Mouse (Mus musculus) kidney, postnatal 0 days (tissue): Measurements from ENCODE around the gene Col4a1. TPM values are rescaled to one million over a fixed set of nuclear protein-coding genes. Genes with fewer than 3 reads are reported as not detected.

ENCODE experiments used
- ATAC-seq: fragments of 200-750 bp; cut with Nextera tagmentation; replicated peaks from 2 replicates; pipeline ENCODE4 v1.8.0; 2017; ENCODE audit warnings: low read depth, moderate number of reproducible peaks, moderate TSS enrichment, moderate library complexity; ENCODE audit not compliant: low FRiP score
- DNase-seq: peaks from one replicate; pipeline ENCODE4 v3.0.0-alpha.2; 2016; ENCODE audit warnings: low spot score
- H3K27ac ChIP-seq: fragments of 300-500 bp; sonication (generic); 2 replicates; pipeline ENCODE4 v1.5.1; 2014; ENCODE audit warnings: mild to moderate bottlenecking
- H3K27me3 ChIP-seq: fragments of 300-500 bp; sonication (generic); 2 replicates; pipeline ENCODE4 v1.6.1; 2014; ENCODE audit warnings: low read length, mixed read lengths; ENCODE audit not compliant: insufficient read depth
- H3K36me3 ChIP-seq: fragments of 300-500 bp; sonication (generic); 2 replicates; pipeline ENCODE4 v1.6.1; 2014; ENCODE audit warnings: low read length, mixed read lengths; ENCODE audit not compliant: insufficient read depth
- H3K4me1 ChIP-seq: fragments of 300-500 bp; sonication (generic); replicated peaks from 2 replicates; pipeline ENCODE4 v1.6.1; 2014; ENCODE audit warnings: antibody characterized with exemption, low read length, mixed read lengths; ENCODE audit not compliant: insufficient read depth
- H3K4me2 ChIP-seq: fragments of 300-500 bp; sonication (generic); 2 replicates; pipeline ENCODE4 v1.6.1; 2014; ENCODE audit warnings: mild to moderate bottlenecking, low read length, moderate library complexity, mixed read lengths
- H3K4me3 ChIP-seq: fragments of 300-500 bp; sonication (generic); replicated peaks from 2 replicates; pipeline ENCODE4 v1.5.1; 2014; ENCODE audit warnings: low read depth, low read length
- H3K9ac ChIP-seq: fragments of 300-500 bp; sonication (generic); 2 replicates; pipeline ENCODE4 v1.6.1; 2014; ENCODE audit warnings: low read depth, low read length
- H3K9me3 ChIP-seq: fragments of 300-500 bp; sonication (generic); replicated peaks from 2 replicates; pipeline ENCODE4 v1.6.1; 2016; ENCODE audit warnings: low read length, inconsistent platforms, mixed read lengths
- CTCF ChIP-seq: IDR thresholded peaks from 2 replicates; pipeline ENCODE4 v1.5.1; 2016; ENCODE audit warnings: antibody characterized with exemption, low read depth, mild to moderate bottlenecking, moderate library complexity
- WGBS: fragments of 180-500 bp; shearing (Covaris S2); extraction: QIAGEN DNeasy Blood & Tissue Kit; methylation state at CpG from one replicate; pipeline ENCODE4 v1.1.7; 2014; 5-methylcytosine and 5-hydroxymethylcytosine counted together
- polyA plus RNA-seq: library from polyadenylated mRNA; unstranded; fragments of >200 nt; fragmentation: Nextera tagmentation; extraction: Ambion mirVana; gene quantifications from 2 replicates; pipeline ENCODE4 v1.2.1, GENCODE M21; 2015

Col4a1 gene
- polyA plus RNA-seq, 1 experiment from 2014 or later, result 305 TPM

- no peaks in the 10 kb centered on the region for H3K27me3 ChIP-seq
- H3K27ac ChIP-seq, result no peak overlapping the region
- no peak for TF ChIP-seq CTCF
- DNase-seq (no peak), ATAC-seq (no peak)
- WGBS, result 62% methylated on average over 3 of the region's 3 CpGs
- peaks cover 30% of the 10 kb centered on the region for H3K4me1 ChIP-seq
- no peak overlapping the region for H3K4me3 ChIP-seq
- H3K9me3 ChIP-seq, result no peaks in the 10 kb centered on the region
- no peaks in the 10 kb centered on the region for H3K36me3 ChIP-seq
- H3K9ac ChIP-seq, result no peak overlapping the region
- no peak overlapping the region for H3K4me2 ChIP-seq
These were observed 28.5 kb upstream of the Col4a1 start for GRCm38 (mm10) chr8:11341111-11341566.

- peak; percentile 64 for DNase-seq
- peak; percentile 81 for ATAC-seq
- H3K4me1 ChIP-seq, result peaks cover 35% of the 10 kb centered on the region
- H3K9ac ChIP-seq, result no peak overlapping the region
- no peaks in the 10 kb centered on the region for H3K36me3 ChIP-seq
- H3K4me2 ChIP-seq, result no peak overlapping the region
- 39% methylated on average over 12 of the region's 12 CpGs for WGBS
- no peak overlapping the region for H3K4me3 ChIP-seq
- TF ChIP-seq CTCF, result no peak
- H3K27ac ChIP-seq, result peak overlapping the region; percentile 62
- no peaks in the 10 kb centered on the region for H3K27me3 ChIP-seq
- H3K9me3 ChIP-seq, result no peaks in the 10 kb centered on the region
These were observed 27.9 kb upstream of the Col4a1 start for GRCm38 (mm10) chr8:11340310-11341110.

- no peak for TF ChIP-seq CTCF
- H3K27ac ChIP-seq, result no peak overlapping the region
- H3K9ac ChIP-seq, result no peak overlapping the region
- WGBS, result 80% methylated on average over 9 of the region's 9 CpGs
- H3K27me3 ChIP-seq, result no peaks in the 10 kb centered on the region
- H3K4me2 ChIP-seq, result no peak overlapping the region
- ATAC-seq (no peak), DNase-seq (no peak)
- H3K36me3 ChIP-seq, result no peaks in the 10 kb centered on the region
- peaks cover 44% of the 10 kb centered on the region for H3K4me1 ChIP-seq
- no peaks in the 10 kb centered on the region for H3K9me3 ChIP-seq
- no peak overlapping the region for H3K4me3 ChIP-seq
These were observed 25.9 kb upstream of the Col4a1 start for GRCm38 (mm10) chr8:11338507-11338906.

- H3K36me3 ChIP-seq, result no peaks in the 10 kb centered on the region
- DNase-seq (no peak), ATAC-seq (no peak)
- no peaks in the 10 kb centered on the region for H3K27me3 ChIP-seq
- no peak overlapping the region for H3K4me3 ChIP-seq
- H3K4me2 ChIP-seq, result no peak overlapping the region
- H3K27ac ChIP-seq, result no peak overlapping the region
- peaks cover 48% of the 10 kb centered on the region for H3K4me1 ChIP-seq
- H3K9ac ChIP-seq, result no peak overlapping the region
- 91% methylated on average over 10 of the region's 10 CpGs for WGBS
- no peaks in the 10 kb centered on the region for H3K9me3 ChIP-seq
- no peak for TF ChIP-seq CTCF
These were observed 25.0 kb upstream of the Col4a1 start for GRCm38 (mm10) chr8:11337642-11338041.

DNA sequence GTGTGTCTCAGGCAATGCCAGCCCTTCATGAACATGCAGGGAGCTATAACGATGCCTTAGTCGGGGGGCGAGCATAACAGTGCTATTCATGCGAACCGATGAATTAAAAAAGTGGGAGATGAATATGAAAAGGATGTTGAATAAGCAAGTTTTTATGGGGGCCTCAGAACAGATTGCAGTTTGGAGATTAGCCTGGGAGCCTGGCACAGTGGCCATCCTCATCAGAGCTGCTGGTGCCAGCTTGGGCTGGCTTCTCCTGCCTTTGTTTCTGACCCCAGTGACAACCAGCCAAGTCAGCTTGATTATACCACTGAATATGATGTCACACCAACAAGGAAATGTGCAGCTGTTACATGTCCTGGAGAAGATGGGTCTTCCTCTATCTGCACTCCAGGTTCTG lies 23.7 kb upstream of the Col4a1 start:
- TF ChIP-seq CTCF, result no peak
- Histone ChIP-seq H3K36me3 (no peaks in the 10 kb centered on the region), H3K9me3 (no peaks in the 10 kb centered on the region), H3K9ac (no peak overlapping the region), H3K27me3 (no peaks in the 10 kb centered on the region), H3K4me2 (no peak overlapping the region), H3K4me1 (peaks cover 51% of the 10 kb centered on the region), H3K27ac (no peak overlapping the region), H3K4me3 (no peak overlapping the region)
- ATAC-seq (no peak), DNase-seq (no peak)
- WGBS, result 88% methylated on average over 5 of the region's 5 CpGs

- ATAC-seq, result no peak
- H3K4me2 ChIP-seq, result no peak overlapping the region
- H3K27ac ChIP-seq, result no peak overlapping the region
- H3K27me3 ChIP-seq, result no peaks in the 10 kb centered on the region
- no peak overlapping the region for H3K9ac ChIP-seq
- no peak for DNase-seq
- H3K4me1 ChIP-seq, result peaks cover 42% of the 10 kb centered on the region
- H3K9me3 ChIP-seq, result no peaks in the 10 kb centered on the region
- no peak for TF ChIP-seq CTCF
- H3K36me3 ChIP-seq, result no peaks in the 10 kb centered on the region
- no peak overlapping the region for H3K4me3 ChIP-seq
- WGBS, result 83% methylated on average over 4 of the region's 4 CpGs
These were observed 22.6 kb upstream of the Col4a1 start for GRCm38 (mm10) chr8:11335238-11335637.
